23 mouse cellular contexts compared by ENCODE assay signal in genomic region chr8:48100100-48100787, GRCm38 (mm10). TPM values are rescaled to one million over a fixed set of nuclear protein-coding genes. Genes with fewer than 3 reads are reported as not detected.
DNase-seq lines count a peak whose midpoint lies in the region; ATAC-seq and TF ChIP-seq lines count a peak whose summit lies in the region.
"Had no signal": no experiment of that assay in that cellular context is flagged by ENCODE, and none has a peak within 500 bp of the region (broad histone marks: within the 10 kb centered on the region; RNA-seq: fewer than 3 reads in every experiment).

No protein-coding gene starts in this region.

- H3K4me2 ChIP-seq in intestine, embryonic 15.5 days (replicated peaks), result no peak overlapping the region
- no peak overlapping the region for H3K4me2 ChIP-seq in intestine, postnatal 0 days (replicated peaks; ENCODE audit: low read depth)
- no peak overlapping the region for H3K4me2 ChIP-seq in midbrain, embryonic 13.5 days (replicated peaks)
- no peak overlapping the region for H3K4me2 ChIP-seq in midbrain, embryonic 16.5 days (ENCODE audit: low read length)
- H3K4me2 ChIP-seq: heart, embryonic 11.5 days; hindbrain, embryonic 15.5 days; limb, embryonic 12.5 days; liver, embryonic 13.5 days; lung, embryonic 15.5 days; neural tube, embryonic 12.5 days had no signal

- peak; percentile 15 for DNase-seq in kidney, postnatal 14 days
- DNase-seq in kidney, adult 9 months, result no peak
- DNase-seq in heart, embryonic 10.5 days (ENCODE audit: low spot score), result no peak
- DNase-seq: adrenal gland, adult 2 months; cerebellum, adult 8-10 months; gastrocnemius, postnatal 10 days; layer of hippocampus, postnatal 36 days; liver, embryonic 13.5 days; retina, postnatal 1 day; right cerebral cortex, postnatal 25 days; spleen, adult 18-20 months had no signal

- TF ChIP-seq CTCF in intestine, postnatal 0 days (IDR thresholded peaks at IDR 0.05; ENCODE audit: low read depth), result no peak

- WGBS in intestine, embryonic 15.5 days, result 51% methylated on average over 14 of the region's 14 CpGs
- 44% methylated on average over 14 of the region's 14 CpGs for WGBS in intestine, postnatal 0 days
- 71% methylated on average over 14 of the region's 14 CpGs for WGBS in midbrain, embryonic 13.5 days
- 63% methylated on average over 14 of the region's 14 CpGs for WGBS in midbrain, embryonic 16.5 days
- 81% methylated on average over 14 of the region's 14 CpGs for WGBS in heart, embryonic 10.5 days

- H3K9me3 ChIP-seq in intestine, embryonic 15.5 days, result no peaks in the 10 kb centered on the region
- no peaks in the 10 kb centered on the region for H3K9me3 ChIP-seq in intestine, postnatal 0 days (ENCODE audit: control insufficient read depth)
- 0 out of 2 replicates have a peak, but pooled peaks cover 3% of the 10 kb centered on the region for H3K9me3 ChIP-seq in midbrain, embryonic 13.5 days
- H3K9me3 ChIP-seq in midbrain, embryonic 16.5 days (replicated peaks; ENCODE audit: control insufficient read depth, low read length, poor library complexity, severe bottlenecking), result no peaks in the 10 kb centered on the region
- no peaks in the 10 kb centered on the region for H3K9me3 ChIP-seq in heart, embryonic 10.5 days
- H3K9me3 ChIP-seq: hindbrain, embryonic 15.5 days; liver, embryonic 13.5 days; lung, embryonic 15.5 days; neural tube, embryonic 12.5 days had no signal

- H3K9ac ChIP-seq in intestine, embryonic 15.5 days, result no peak overlapping the region
- H3K9ac ChIP-seq in intestine, postnatal 0 days (ENCODE audit: low read depth, low read length), result no peak overlapping the region
- H3K9ac ChIP-seq in midbrain, embryonic 13.5 days (replicated peaks), result no peak overlapping the region
- no peak overlapping the region for H3K9ac ChIP-seq in midbrain, embryonic 16.5 days (ENCODE audit: low read depth, low read length)
- H3K9ac ChIP-seq: hindbrain, embryonic 15.5 days; limb, embryonic 12.5 days; liver, embryonic 13.5 days; lung, embryonic 15.5 days; neural tube, embryonic 12.5 days had no signal

- no peak overlapping the region for H3K4me3 ChIP-seq in intestine, embryonic 15.5 days (replicated peaks)
- no peak overlapping the region for H3K4me3 ChIP-seq in intestine, postnatal 0 days (ENCODE audit: low read depth, low read length)
- no peak overlapping the region for H3K4me3 ChIP-seq in midbrain, embryonic 13.5 days (replicated peaks)
- H3K4me3 ChIP-seq in midbrain, embryonic 16.5 days (ENCODE audit: low read depth, low read length), result no peak overlapping the region
- no peak overlapping the region for H3K4me3 ChIP-seq in heart, embryonic 10.5 days
- H3K4me3 ChIP-seq: forebrain, embryonic 10.5 days; hindbrain, embryonic 15.5 days; limb, embryonic 12.5 days; liver, embryonic 13.5 days; lung, embryonic 15.5 days; neural tube, embryonic 12.5 days had no signal

- H3K27me3 ChIP-seq in intestine, embryonic 15.5 days (replicated peaks), result no peaks in the 10 kb centered on the region
- H3K27me3 ChIP-seq in intestine, postnatal 0 days (replicated peaks; ENCODE audit: control insufficient read depth, insufficient read depth, low read length), result no peaks in the 10 kb centered on the region
- no peaks in the 10 kb centered on the region for H3K27me3 ChIP-seq in midbrain, embryonic 13.5 days
- no peaks in the 10 kb centered on the region for H3K27me3 ChIP-seq in midbrain, embryonic 16.5 days (ENCODE audit: control insufficient read depth, insufficient read depth, low read depth, low read length)
- 0 out of 2 replicates have a peak, but pooled peaks cover 5% of the 10 kb centered on the region for H3K27me3 ChIP-seq in heart, embryonic 10.5 days (ENCODE audit: insufficient read depth, poor library complexity, severe bottlenecking)
- H3K27me3 ChIP-seq: hindbrain, embryonic 15.5 days; liver, embryonic 13.5 days; lung, embryonic 15.5 days; neural tube, embryonic 12.5 days had no signal

- ATAC-seq in intestine, embryonic 15.5 days, result 0 out of 2 replicates have a peak, but pooled peaks have one; percentile 36
- no peak for ATAC-seq in intestine, postnatal 0 days
- ATAC-seq in midbrain, embryonic 13.5 days, result no peak
- no peak for ATAC-seq in midbrain, embryonic 16.5 days
- ATAC-seq: forebrain, embryonic 16.5 days had no signal

- no peak overlapping the region for H3K27ac ChIP-seq in intestine, embryonic 15.5 days
- H3K27ac ChIP-seq in intestine, postnatal 0 days (ENCODE audit: low read depth, low read length), result no peak overlapping the region
- peak overlapping the region; percentile 32; the same call in 1 of the 2 replicates for H3K27ac ChIP-seq in midbrain, embryonic 13.5 days
- H3K27ac ChIP-seq in midbrain, embryonic 16.5 days (ENCODE audit: low read length), result no peak overlapping the region
- H3K27ac ChIP-seq in heart, embryonic 10.5 days, result no peak overlapping the region
- H3K27ac ChIP-seq: forebrain, embryonic 10.5 days; hindbrain, embryonic 15.5 days; limb, embryonic 12.5 days; liver, embryonic 13.5 days; lung, embryonic 15.5 days; macrophage; neural tube, embryonic 12.5 days had no signal

- peaks cover 5% of the 10 kb centered on the region for H3K4me1 ChIP-seq in intestine, embryonic 15.5 days (replicated peaks)
- no peaks in the 10 kb centered on the region for H3K4me1 ChIP-seq in intestine, postnatal 0 days (replicated peaks; ENCODE audit: control insufficient read depth, insufficient read depth, low read length)
- peaks cover 15% of the 10 kb centered on the region for H3K4me1 ChIP-seq in midbrain, embryonic 13.5 days (replicated peaks)
- 0 out of 2 replicates have a peak, but pooled peaks cover 2% of the 10 kb centered on the region for H3K4me1 ChIP-seq in midbrain, embryonic 16.5 days (ENCODE audit: control insufficient read depth, insufficient read depth, low read length)
- peaks cover 10% of the 10 kb centered on the region; the same call in 1 of the 2 replicates for H3K4me1 ChIP-seq in heart, embryonic 10.5 days
- H3K4me1 ChIP-seq: liver, embryonic 13.5 days had no signal

- H3K36me3 ChIP-seq in intestine, embryonic 15.5 days, result no peaks in the 10 kb centered on the region
- H3K36me3 ChIP-seq in intestine, postnatal 0 days (ENCODE audit: control insufficient read depth, insufficient read depth), result no peaks in the 10 kb centered on the region
- H3K36me3 ChIP-seq in midbrain, embryonic 13.5 days, result no peaks in the 10 kb centered on the region
- H3K36me3 ChIP-seq in midbrain, embryonic 16.5 days (ENCODE audit: control insufficient read depth, insufficient read depth, low read length), result no peaks in the 10 kb centered on the region
- H3K36me3 ChIP-seq in heart, embryonic 10.5 days, result no peaks in the 10 kb centered on the region
- H3K36me3 ChIP-seq: forebrain, embryonic 10.5 days; hindbrain, embryonic 15.5 days; limb, embryonic 12.5 days; liver, embryonic 13.5 days; lung, embryonic 15.5 days; neural tube, embryonic 12.5 days had no signal

RNA-seq across cellular contexts. Expression of gene Dctd, which starts 1.4 kb away (rescaled TPM):
- polyA plus RNA-seq in intestine, embryonic 15.5 days (2015; fragmentation: Nextera tagmentation; extraction: Ambion mirVana), result 31.4 and 33.2 TPM in 2 replicates
- 4.1 TPM in 2 replicates for polyA plus RNA-seq in intestine, postnatal 0 days (2015; fragmentation: Nextera tagmentation; extraction: Ambion mirVana)
- polyA plus RNA-seq in midbrain, embryonic 13.5 days (2015; fragmentation: Nextera tagmentation; extraction: Ambion mirVana), result 6.7 and 8.8 TPM in 2 replicates
- 15.5 and 16.0 TPM in 2 replicates for polyA plus RNA-seq in midbrain, embryonic 16.5 days (2015; fragmentation: Nextera tagmentation; extraction: Ambion mirVana)
- polyA plus RNA-seq in heart, embryonic 10.5 days (2016; fragmentation: Nextera tagmentation; extraction: Ambion mirVana), result 48.5 and 48.7 TPM in 2 replicates
